Mouse (Mus musculus) limb, embryonic 10.5 days (tissue): ENCODE data around the gene Crispld2. TPM values are rescaled to one million over a fixed set of nuclear protein-coding genes. Genes with fewer than 3 reads are reported as not detected.

ENCODE experiments used
- DNase-seq: peaks from one replicate; pipeline ENCODE4 v3.0.0-alpha.2; 2017; ENCODE audit warnings: low spot score
- H3K27ac ChIP-seq: fragments of 300-500 bp; sonication (generic); 2 replicates; pipeline ENCODE4 v1.5.1; 2016; ENCODE audit warnings: mild to moderate bottlenecking
- H3K27me3 ChIP-seq: fragments of 300-500 bp; sonication (generic); 2 replicates; pipeline ENCODE4 v1.6.1; 2016; ENCODE audit warnings: low read depth, mild to moderate bottlenecking; ENCODE audit not compliant: poor library complexity, severe bottlenecking
- H3K36me3 ChIP-seq: fragments of 300-500 bp; sonication (generic); 2 replicates; pipeline ENCODE4 v1.6.1; 2016; ENCODE audit warnings: mild to moderate bottlenecking, moderate library complexity
- H3K4me1 ChIP-seq: fragments of 300-500 bp; sonication (generic); 2 replicates; pipeline ENCODE4 v1.6.1; 2016
- H3K4me3 ChIP-seq: fragments of 300-500 bp; sonication (generic); 2 replicates; pipeline ENCODE4 v1.5.1; 2016; ENCODE audit warnings: mild to moderate bottlenecking, moderate library complexity
- H3K9me3 ChIP-seq: fragments of 300-500 bp; sonication (generic); replicated peaks from 2 replicates; pipeline ENCODE4 v1.6.1; 2016; ENCODE audit warnings: mild to moderate bottlenecking
- WGBS: fragments of 180-500 bp; shearing (Covaris S2); methylation state at CpG from one replicate; pipeline ENCODE4 v1.1.7; 2016; 5-methylcytosine and 5-hydroxymethylcytosine counted together
- polyA plus RNA-seq: library from polyadenylated mRNA; unstranded; fragments of >200 nt; fragmentation: Nextera tagmentation; extraction: Ambion mirVana; gene quantifications from 2 replicates; pipeline ENCODE4 v1.2.1, GENCODE M21; 2016

Crispld2 gene
- polyA plus RNA-seq, 1 experiment from 2014 or later = 6.1 TPM

GRCm38 (mm10) chr8:120057078-120057477 lies 64.8 kb downstream of the Crispld2 start:
- WGBS = 85% methylated on average over 2 of the region's 2 CpGs
- H3K4me1 ChIP-seq = no peaks in the 10 kb centered on the region
- peaks cover 5% of the 10 kb centered on the region; the same call in 1 of the 2 replicates for H3K9me3 ChIP-seq
- H3K36me3 ChIP-seq = no peaks in the 10 kb centered on the region
- no peak overlapping the region for H3K27ac ChIP-seq
- no peak for DNase-seq
- no peaks in the 10 kb centered on the region for H3K27me3 ChIP-seq
- H3K4me3 ChIP-seq = no peak overlapping the region

DNA sequence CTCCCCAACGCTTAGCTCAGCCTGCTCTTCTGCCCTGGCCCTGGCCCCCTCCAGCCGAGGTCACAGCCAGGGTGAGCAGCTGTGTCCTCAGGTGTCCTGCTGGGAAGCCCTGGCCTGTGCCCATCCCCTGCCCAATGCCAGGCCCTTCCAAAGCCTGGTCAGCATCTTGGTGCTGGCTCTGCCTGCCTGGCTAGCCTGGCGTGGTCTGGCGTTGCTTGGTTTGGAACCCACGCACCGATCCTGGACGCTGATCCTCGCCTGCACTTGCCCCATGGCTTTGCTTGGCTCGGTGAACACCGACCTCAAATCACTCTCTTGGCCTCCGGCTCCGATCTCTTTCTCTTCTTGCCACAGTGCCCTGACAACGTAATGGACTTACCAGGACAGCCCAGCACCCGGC lies 70.5 kb downstream of the Crispld2 start:
- DNase-seq = no peak
- Histone ChIP-seq H3K4me1 (peaks cover 11% of the 10 kb centered on the region), H3K36me3 (no peaks in the 10 kb centered on the region), H3K9me3 (no peaks in the 10 kb centered on the region), H3K27me3 (no peaks in the 10 kb centered on the region), H3K4me3 (no peak overlapping the region), H3K27ac (peak overlapping the region; percentile 58)
- WGBS = 91% methylated on average over 14 of the region's 14 CpGs

DNA sequence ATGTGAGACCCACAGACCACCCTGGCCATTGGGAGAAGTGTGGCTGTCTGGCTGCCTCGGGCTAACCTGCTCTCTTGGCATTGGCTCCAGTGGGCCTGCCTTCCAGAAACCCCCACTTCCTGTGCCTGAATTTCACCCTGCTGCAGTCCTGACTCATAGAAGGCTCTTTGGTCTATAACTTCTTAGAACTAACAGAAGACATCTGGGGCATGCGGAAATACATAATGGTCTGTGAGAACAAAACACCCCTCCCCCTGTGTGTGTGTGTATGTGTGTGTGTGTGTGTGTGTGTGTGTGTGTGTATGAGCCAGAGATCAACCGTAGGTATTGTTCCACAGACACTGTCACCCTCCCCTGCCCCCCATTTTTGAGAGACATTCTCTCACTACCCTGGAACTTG lies 71.1 kb downstream of the Crispld2 start:
- WGBS = 93% methylated on average over 3 of the region's 3 CpGs
- Histone ChIP-seq H3K36me3 (no peaks in the 10 kb centered on the region), H3K27me3 (no peaks in the 10 kb centered on the region), H3K4me3 (no peak overlapping the region), H3K4me1 (peaks cover 17% of the 10 kb centered on the region), H3K9me3 (no peaks in the 10 kb centered on the region), H3K27ac (peak overlapping the region; percentile 58; the same call in 1 of the 2 replicates)
- no peak for DNase-seq

DNA sequence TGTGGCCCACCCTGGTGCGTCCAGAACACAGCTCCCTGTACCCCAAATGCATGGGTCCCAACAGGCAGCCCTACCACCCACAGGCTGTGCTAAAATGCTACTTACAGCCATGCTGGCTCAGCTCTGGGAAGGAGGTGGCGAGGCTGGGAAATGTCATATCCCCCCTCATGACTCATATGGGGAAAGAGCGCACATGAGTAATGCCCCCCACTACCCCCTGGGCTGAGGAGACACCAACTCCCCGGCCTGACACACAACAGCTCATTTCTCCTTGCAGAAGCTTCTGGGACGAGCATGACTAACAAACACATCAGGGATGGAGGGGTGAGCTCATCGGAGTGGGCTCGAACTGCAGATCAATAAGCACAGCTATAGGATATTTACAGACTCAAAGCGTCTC lies 73.4 kb downstream of the Crispld2 start:
- Histone ChIP-seq H3K36me3 (no peaks in the 10 kb centered on the region), H3K9me3 (no peaks in the 10 kb centered on the region), H3K27ac (no peak overlapping the region), H3K27me3 (no peaks in the 10 kb centered on the region), H3K4me1 (peaks cover 21% of the 10 kb centered on the region), H3K4me3 (no peak overlapping the region)
- DNase-seq = no peak
- WGBS = 94% methylated on average over 8 of the region's 8 CpGs

DNA sequence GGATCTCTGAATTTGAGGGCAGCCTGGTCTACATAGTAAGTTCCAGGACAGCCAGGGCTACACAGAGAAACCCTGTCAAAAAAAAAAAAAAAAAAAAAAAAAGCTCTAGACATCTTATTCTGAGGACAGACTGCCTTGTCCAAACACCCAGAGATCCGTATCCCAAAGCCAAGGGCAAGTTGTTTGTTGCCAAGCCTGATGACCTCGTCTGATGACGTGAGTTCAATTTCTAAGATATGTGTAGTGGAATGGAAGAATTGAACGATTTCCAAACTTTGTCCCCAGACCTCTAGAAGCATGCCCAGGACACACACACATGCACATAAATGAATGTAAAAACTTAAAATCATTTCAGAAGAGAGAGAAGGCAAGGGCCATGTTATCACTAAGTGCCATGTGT lies 74.0 kb downstream of the Crispld2 start:
- no peaks in the 10 kb centered on the region for H3K27me3 ChIP-seq
- H3K9me3 ChIP-seq = no peaks in the 10 kb centered on the region
- 90% methylated on average over 4 of the region's 4 CpGs for WGBS
- H3K4me3 ChIP-seq = no peak overlapping the region
- no peak for DNase-seq
- no peak overlapping the region for H3K27ac ChIP-seq
- H3K36me3 ChIP-seq = no peaks in the 10 kb centered on the region
- H3K4me1 ChIP-seq = peaks cover 21% of the 10 kb centered on the region

- peaks cover 27% of the 10 kb centered on the region for H3K4me1 ChIP-seq
- H3K36me3 ChIP-seq = no peaks in the 10 kb centered on the region
- H3K27me3 ChIP-seq = no peaks in the 10 kb centered on the region
- H3K27ac ChIP-seq = peak overlapping the region; percentile 50; the same call in 1 of the 2 replicates
- DNase-seq = peak; percentile 47
- H3K9me3 ChIP-seq = no peaks in the 10 kb centered on the region
- no peak overlapping the region for H3K4me3 ChIP-seq
- WGBS = 61% methylated on average over 19 of the region's 19 CpGs
Measured at GRCm38 (mm10) chr8:120067936-120068668, 75.9 kb downstream of the Crispld2 start.

GRCm38 (mm10) chr8:120071684-120072083 lies 79.4 kb downstream of the Crispld2 start:
- no peak overlapping the region for H3K27ac ChIP-seq
- WGBS = 24% methylated on average over 4 of the region's 4 CpGs
- peak; percentile 90 for DNase-seq
- H3K36me3 ChIP-seq = no peaks in the 10 kb centered on the region
- 0 out of 2 replicates have a peak, but pooled peaks cover 12% of the 10 kb centered on the region for H3K27me3 ChIP-seq
- no peaks in the 10 kb centered on the region for H3K9me3 ChIP-seq
- H3K4me1 ChIP-seq = peaks cover 26% of the 10 kb centered on the region
- no peak overlapping the region for H3K4me3 ChIP-seq

GRCm38 (mm10) chr8:120072259-120072658 lies 80.0 kb downstream of the Crispld2 start:
- H3K4me1 ChIP-seq = peaks cover 26% of the 10 kb centered on the region
- no peak for DNase-seq
- H3K4me3 ChIP-seq = no peak overlapping the region
- WGBS = 73% methylated on average over 9 of the region's 9 CpGs
- H3K27me3 ChIP-seq = 0 out of 2 replicates have a peak, but pooled peaks cover 12% of the 10 kb centered on the region
- no peaks in the 10 kb centered on the region for H3K9me3 ChIP-seq
- no peak overlapping the region for H3K27ac ChIP-seq
- no peaks in the 10 kb centered on the region for H3K36me3 ChIP-seq

- Histone ChIP-seq H3K9me3 (no peaks in the 10 kb centered on the region), H3K36me3 (no peaks in the 10 kb centered on the region), H3K4me3 (no peak overlapping the region), H3K4me1 (peaks cover 24% of the 10 kb centered on the region), H3K27me3 (0 out of 2 replicates have a peak, but pooled peaks cover 12% of the 10 kb centered on the region), H3K27ac (peak overlapping the region; percentile 25; the same call in 1 of the 2 replicates)
- no peak for DNase-seq
- 84% methylated on average over 8 of the region's 8 CpGs for WGBS
Measured at GRCm38 (mm10) chr8:120072827-120073226, 80.6 kb downstream of the Crispld2 start.

DNA sequence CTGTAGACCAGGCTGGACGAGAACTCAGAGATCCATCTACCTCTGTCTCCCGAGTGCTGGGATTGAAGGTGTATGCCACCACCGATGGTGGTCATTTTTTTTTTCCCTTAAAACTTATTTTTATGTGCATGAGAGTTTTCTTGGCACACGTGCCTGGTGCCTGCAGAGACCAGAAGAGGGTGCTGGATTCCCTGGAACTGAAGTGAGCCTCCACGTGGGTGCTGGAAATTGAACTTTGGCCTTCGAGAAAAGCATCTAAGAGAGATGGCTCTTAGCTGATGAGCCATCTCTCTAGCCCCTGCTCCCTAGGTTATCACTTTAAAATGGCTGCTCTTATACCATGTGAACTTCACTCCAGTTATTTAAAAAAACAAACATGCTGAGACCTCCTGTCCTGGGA lies 82.3 kb downstream of the Crispld2 start:
- DNase-seq = no peak
- no peak overlapping the region for H3K27ac ChIP-seq
- H3K36me3 ChIP-seq = no peaks in the 10 kb centered on the region
- H3K4me3 ChIP-seq = no peak overlapping the region
- 0 out of 2 replicates have a peak, but pooled peaks cover 12% of the 10 kb centered on the region for H3K27me3 ChIP-seq
- WGBS = 83% methylated on average over 6 of the region's 6 CpGs
- H3K4me1 ChIP-seq = peaks cover 14% of the 10 kb centered on the region
- no peaks in the 10 kb centered on the region for H3K9me3 ChIP-seq

- WGBS = 76% methylated on average over 6 of the region's 6 CpGs
- Histone ChIP-seq H3K4me1 (peaks cover 14% of the 10 kb centered on the region), H3K4me3 (no peak overlapping the region), H3K27me3 (0 out of 2 replicates have a peak, but pooled peaks cover 12% of the 10 kb centered on the region), H3K27ac (no peak overlapping the region), H3K36me3 (no peaks in the 10 kb centered on the region), H3K9me3 (no peaks in the 10 kb centered on the region)
- no peak for DNase-seq
Measured at GRCm38 (mm10) chr8:120075347-120075746, 83.1 kb downstream of the Crispld2 start.

DNA sequence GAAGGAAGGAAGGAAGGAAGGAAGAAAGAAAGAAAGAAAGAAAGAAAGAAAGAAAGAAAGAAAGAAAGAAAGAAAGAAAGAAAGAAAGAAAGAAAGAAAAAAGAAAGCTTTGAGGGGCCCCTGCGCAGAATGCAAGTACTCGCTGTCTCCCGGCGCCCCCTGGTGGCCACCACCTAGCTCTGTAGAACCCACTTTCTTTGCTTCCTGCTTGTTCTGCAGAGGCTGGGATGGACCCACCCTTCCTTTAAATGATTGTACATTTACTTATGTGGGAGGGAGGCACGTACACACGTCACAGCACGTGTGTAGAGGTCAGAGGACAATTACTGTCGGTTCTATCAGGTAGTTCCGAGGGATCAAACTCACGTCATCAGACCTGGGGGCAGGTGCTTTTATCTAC lies 85.8 kb downstream of the Crispld2 start:
- DNase-seq = peak; percentile 89
- no peak overlapping the region for H3K27ac ChIP-seq
- no peak overlapping the region for H3K4me3 ChIP-seq
- peaks cover 3% of the 10 kb centered on the region for H3K4me1 ChIP-seq
- no peaks in the 10 kb centered on the region for H3K9me3 ChIP-seq
- 0 out of 2 replicates have a peak, but pooled peaks cover 12% of the 10 kb centered on the region for H3K27me3 ChIP-seq
- H3K36me3 ChIP-seq = peaks cover 25% of the 10 kb centered on the region
- 19% methylated on average over 10 of the region's 10 CpGs for WGBS

- no peaks in the 10 kb centered on the region for H3K4me1 ChIP-seq
- no peaks in the 10 kb centered on the region for H3K9me3 ChIP-seq
- no peak overlapping the region for H3K27ac ChIP-seq
- DNase-seq = no peak
- peaks cover 34% of the 10 kb centered on the region for H3K36me3 ChIP-seq
- H3K27me3 ChIP-seq = 0 out of 2 replicates have a peak, but pooled peaks cover 12% of the 10 kb centered on the region
- H3K4me3 ChIP-seq = no peak overlapping the region
- WGBS = 71% methylated on average over 5 of the region's 5 CpGs
Measured at GRCm38 (mm10) chr8:120079361-120079760, 87.1 kb downstream of the Crispld2 start.
